Mouse (Mus musculus): ENCODE measurements around the gene Smdt1. TPM values are rescaled to one million over a fixed set of nuclear protein-coding genes. Genes with fewer than 3 reads are reported as not detected.
A peak's percentile ranks its signal among the peaks of the same experiment; 100 is the strongest.

The Smdt1 gene
- polyA plus RNA-seq, 1 experiment from 2014 or later: 233 TPM

DNA sequence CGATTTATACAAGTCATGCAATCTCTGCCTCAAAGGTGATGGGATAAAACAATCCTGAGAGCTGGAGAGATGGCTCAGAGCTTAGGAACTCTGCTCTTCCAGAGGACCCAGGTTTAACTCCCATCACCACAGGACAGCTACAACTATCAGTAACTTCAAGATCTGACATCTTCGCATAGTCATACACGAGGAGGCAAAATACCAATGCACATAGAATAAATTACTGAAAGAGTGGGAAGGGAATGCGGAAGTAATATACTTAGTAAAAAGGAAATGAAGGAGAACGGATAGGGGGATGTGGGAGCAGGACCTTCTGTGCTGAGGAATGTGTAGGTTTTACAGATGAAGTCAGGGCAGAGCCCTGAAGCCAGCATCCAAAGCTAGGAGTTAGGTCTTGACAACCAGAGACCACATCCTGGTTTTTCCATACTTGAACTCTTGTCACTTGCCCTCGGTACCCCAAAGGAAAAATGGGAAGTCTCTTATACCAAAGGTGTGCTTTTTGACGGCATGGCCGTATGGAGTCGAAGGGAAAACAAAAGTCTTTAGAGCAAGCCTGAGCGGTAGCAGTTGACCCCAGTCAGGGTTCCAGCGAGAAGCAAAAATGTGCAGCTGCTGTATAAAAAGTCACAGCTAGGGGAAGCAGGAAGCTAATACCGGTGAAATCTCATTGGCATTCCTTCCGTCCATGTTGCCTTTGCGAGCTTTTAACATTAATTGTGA lies 8.0 kb downstream of the Smdt1 start:
- Histone ChIP-seq H3K9me3 (ENCODE audit: control insufficient read depth, low read length) (no peaks in the 10 kb centered on the region), H3K9ac (ENCODE audit: low read length) (peak overlapping the region; percentile 17; the same call in 1 of the 2 replicates), H3K27me3 (ENCODE audit: control insufficient read depth, insufficient read depth, low read length) (no peaks in the 10 kb centered on the region), H3K4me3 (ENCODE audit: low read depth, low read length) (peak overlapping the region; percentile 58), H3K36me3 (ENCODE audit: control insufficient read depth, insufficient read depth, low read length) (peaks cover 14% of the 10 kb centered on the region; the same call in 1 of the 2 replicates), H3K4me1 (ENCODE audit: control insufficient read depth, insufficient read depth, low read length) (peaks cover 7% of the 10 kb centered on the region; the same call in 1 of the 2 replicates), H3K4me2 (ENCODE audit: low read depth, severe bottlenecking) (peak overlapping the region; percentile 78), H3K27ac (replicated peaks; ENCODE audit: low read depth, low read length) (no peak overlapping the region)
- ATAC-seq (ENCODE audit: insufficient number of reproducible peaks, low FRiP score, low TSS enrichment, low read depth) (no peak), DNase-seq (ENCODE audit: low spot score) (no peak)
- WGBS: 67% methylated on average over 14 of the region's 14 CpGs

DNA sequence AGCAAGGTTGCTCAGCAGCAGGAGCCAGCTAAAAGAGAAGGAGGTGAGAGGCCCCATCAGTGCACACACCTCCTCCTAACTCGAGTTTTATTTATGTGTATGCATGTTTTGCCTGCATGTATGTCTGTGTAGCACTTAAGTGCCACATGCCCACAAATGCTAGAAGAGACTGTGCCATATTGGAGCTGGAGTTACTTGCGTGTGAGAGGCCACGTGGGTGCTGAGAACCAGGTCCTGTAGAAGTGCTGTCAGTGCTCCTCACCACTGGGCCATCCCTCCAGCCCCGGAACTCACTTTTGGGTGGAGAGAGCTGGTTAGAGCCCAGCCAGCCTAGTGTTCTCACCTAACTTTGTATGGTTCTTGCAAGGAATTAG lies 8.5 kb downstream of the Smdt1 start:
- peaks cover 7% of the 10 kb centered on the region; the same call in 1 of the 2 replicates for H3K4me1 ChIP-seq (ENCODE audit: control insufficient read depth, insufficient read depth, low read length)
- H3K4me3 ChIP-seq (ENCODE audit: low read depth, low read length): no peak overlapping the region; the same call in 1 of the 2 replicates
- H3K9me3 ChIP-seq (ENCODE audit: control insufficient read depth, low read length): no peaks in the 10 kb centered on the region
- H3K27me3 ChIP-seq (ENCODE audit: control insufficient read depth, insufficient read depth, low read length): no peaks in the 10 kb centered on the region
- no peak overlapping the region for H3K27ac ChIP-seq (replicated peaks; ENCODE audit: low read depth, low read length)
- no peak for DNase-seq (ENCODE audit: low spot score)
- no peak overlapping the region for H3K9ac ChIP-seq (ENCODE audit: low read length)
- ATAC-seq (ENCODE audit: insufficient number of reproducible peaks, low FRiP score, low TSS enrichment, low read depth): no peak
- H3K4me2 ChIP-seq (ENCODE audit: low read depth, severe bottlenecking): peak overlapping the region; percentile 78; the same call in 1 of the 2 replicates
- H3K36me3 ChIP-seq (ENCODE audit: control insufficient read depth, insufficient read depth, low read length): peaks cover 14% of the 10 kb centered on the region; the same call in 1 of the 2 replicates
- WGBS: 80% methylated on average over 4 of the region's 4 CpGs

- Histone ChIP-seq H3K27ac (replicated peaks; ENCODE audit: low read depth, low read length) (no peak overlapping the region), H3K36me3 (ENCODE audit: control insufficient read depth, insufficient read depth, low read length) (peaks cover 14% of the 10 kb centered on the region; the same call in 1 of the 2 replicates), H3K4me2 (ENCODE audit: low read depth, severe bottlenecking) (no peak overlapping the region), H3K9ac (ENCODE audit: low read length) (no peak overlapping the region), H3K4me1 (ENCODE audit: control insufficient read depth, insufficient read depth, low read length) (peaks cover 7% of the 10 kb centered on the region; the same call in 1 of the 2 replicates), H3K4me3 (ENCODE audit: low read depth, low read length) (no peak overlapping the region), H3K27me3 (ENCODE audit: control insufficient read depth, insufficient read depth, low read length) (no peaks in the 10 kb centered on the region), H3K9me3 (ENCODE audit: control insufficient read depth, low read length) (no peaks in the 10 kb centered on the region)
- ATAC-seq (ENCODE audit: insufficient number of reproducible peaks, low FRiP score, low TSS enrichment, low read depth) (no peak), DNase-seq (ENCODE audit: low spot score) (no peak)
- WGBS: 92% methylated on average over 12 of the region's 12 CpGs
Measured at GRCm38 (mm10) chr15:82347852-82348251, 9.1 kb downstream of the Smdt1 start.

GRCm38 (mm10) chr15:82348258-82348998 lies 9.7 kb downstream of the Smdt1 start:
- ATAC-seq (ENCODE audit: insufficient number of reproducible peaks, low FRiP score, low TSS enrichment, low read depth) (no peak), DNase-seq (ENCODE audit: low spot score) (no peak)
- Histone ChIP-seq H3K9me3 (ENCODE audit: control insufficient read depth, low read length) (no peaks in the 10 kb centered on the region), H3K36me3 (ENCODE audit: control insufficient read depth, insufficient read depth, low read length) (peaks cover 14% of the 10 kb centered on the region; the same call in 1 of the 2 replicates), H3K9ac (ENCODE audit: low read length) (no peak overlapping the region), H3K4me2 (ENCODE audit: low read depth, severe bottlenecking) (no peak overlapping the region), H3K4me3 (ENCODE audit: low read depth, low read length) (no peak overlapping the region), H3K4me1 (ENCODE audit: control insufficient read depth, insufficient read depth, low read length) (peaks cover 7% of the 10 kb centered on the region; the same call in 1 of the 2 replicates), H3K27ac (replicated peaks; ENCODE audit: low read depth, low read length) (no peak overlapping the region), H3K27me3 (ENCODE audit: control insufficient read depth, insufficient read depth, low read length) (no peaks in the 10 kb centered on the region)
- 90% methylated on average over 8 of the region's 8 CpGs for WGBS

DNA sequence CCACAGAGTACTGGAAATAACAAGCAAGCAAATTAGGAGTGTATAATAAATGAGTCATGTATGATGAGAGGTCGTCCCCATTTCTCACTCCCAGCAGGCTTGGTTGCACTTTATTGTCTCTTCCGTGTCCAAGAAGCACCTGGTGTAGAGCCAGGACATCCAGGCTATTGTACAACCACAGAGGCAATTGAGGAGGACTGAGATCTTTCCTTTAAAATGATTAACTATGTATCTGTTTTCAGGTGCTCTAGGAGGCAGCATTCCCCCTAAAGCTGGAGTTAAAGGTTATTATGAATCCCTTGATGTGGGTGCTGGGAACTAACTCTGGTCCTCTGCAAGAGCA lies 10.2 kb downstream of the Smdt1 start:
- H3K9ac ChIP-seq (ENCODE audit: low read length): no peak overlapping the region
- ATAC-seq (ENCODE audit: insufficient number of reproducible peaks, low FRiP score, low TSS enrichment, low read depth): no peak
- DNase-seq (ENCODE audit: low spot score): no peak
- no peaks in the 10 kb centered on the region for H3K9me3 ChIP-seq (ENCODE audit: control insufficient read depth, low read length)
- H3K4me1 ChIP-seq (ENCODE audit: control insufficient read depth, insufficient read depth, low read length): peaks cover 7% of the 10 kb centered on the region; the same call in 1 of the 2 replicates
- H3K36me3 ChIP-seq (ENCODE audit: control insufficient read depth, insufficient read depth, low read length): peaks cover 14% of the 10 kb centered on the region; the same call in 1 of the 2 replicates
- no peak overlapping the region for H3K4me3 ChIP-seq (ENCODE audit: low read depth, low read length)
- no peak overlapping the region for H3K27ac ChIP-seq (replicated peaks; ENCODE audit: low read depth, low read length)
- WGBS: 90% methylated on average over 2 of the region's 2 CpGs
- H3K4me2 ChIP-seq (ENCODE audit: low read depth, severe bottlenecking): no peak overlapping the region
- H3K27me3 ChIP-seq (ENCODE audit: control insufficient read depth, insufficient read depth, low read length): no peaks in the 10 kb centered on the region

DNA sequence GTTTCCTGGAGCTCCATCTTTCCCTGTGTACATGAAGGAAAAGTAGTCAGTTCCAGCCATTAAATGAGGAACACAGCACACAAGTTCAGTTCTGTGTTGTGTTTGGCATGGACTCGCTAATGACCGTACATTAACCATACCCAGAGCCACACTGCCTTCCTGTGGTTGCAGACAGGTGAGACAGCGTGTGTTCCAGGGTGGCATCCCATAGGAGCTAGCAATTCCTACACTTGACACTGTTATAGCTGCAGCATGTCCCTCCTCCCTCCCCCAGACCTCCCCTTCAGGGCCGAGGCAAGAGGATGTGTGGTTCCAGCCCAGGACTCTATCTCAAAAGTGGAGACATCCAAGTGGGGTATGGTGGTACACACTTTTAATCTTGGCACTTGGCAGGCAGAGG lies 11.6 kb downstream of the Smdt1 start:
- H3K4me1 ChIP-seq (ENCODE audit: control insufficient read depth, insufficient read depth, low read length): peaks cover 7% of the 10 kb centered on the region; the same call in 1 of the 2 replicates
- no peaks in the 10 kb centered on the region for H3K9me3 ChIP-seq (ENCODE audit: control insufficient read depth, low read length)
- no peak for DNase-seq (ENCODE audit: low spot score)
- H3K4me3 ChIP-seq (ENCODE audit: low read depth, low read length): no peak overlapping the region
- no peak for ATAC-seq (ENCODE audit: insufficient number of reproducible peaks, low FRiP score, low TSS enrichment, low read depth)
- no peak overlapping the region for H3K27ac ChIP-seq (replicated peaks; ENCODE audit: low read depth, low read length)
- H3K36me3 ChIP-seq (ENCODE audit: control insufficient read depth, insufficient read depth, low read length): peaks cover 14% of the 10 kb centered on the region; the same call in 1 of the 2 replicates
- WGBS: 92% methylated on average over 4 of the region's 4 CpGs
- no peaks in the 10 kb centered on the region for H3K27me3 ChIP-seq (ENCODE audit: control insufficient read depth, insufficient read depth, low read length)
- H3K9ac ChIP-seq (ENCODE audit: low read length): no peak overlapping the region
- H3K4me2 ChIP-seq (ENCODE audit: low read depth, severe bottlenecking): no peak overlapping the region

DNA sequence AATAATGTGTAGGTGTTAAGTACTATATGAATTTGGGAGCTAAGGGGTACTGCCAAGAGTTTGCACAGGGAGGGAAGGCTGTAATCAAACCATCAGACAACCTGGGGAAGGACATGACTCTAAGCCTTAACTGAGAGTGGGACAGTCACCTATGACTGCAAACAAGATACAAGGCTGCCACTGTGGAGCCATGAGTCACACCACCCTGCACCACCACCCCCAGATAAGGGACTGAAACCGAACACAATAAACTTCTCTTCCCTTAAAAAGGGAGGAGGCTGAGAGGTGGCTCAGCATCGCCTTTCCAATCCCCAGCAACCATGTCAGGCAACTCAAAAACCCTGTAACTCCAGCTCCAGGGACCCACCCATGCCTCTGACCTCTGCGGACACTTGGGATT lies 12.7 kb downstream of the Smdt1 start:
- WGBS: 98% methylated on average over 3 of the region's 3 CpGs
- H3K9me3 ChIP-seq (ENCODE audit: control insufficient read depth, low read length): no peaks in the 10 kb centered on the region
- no peak overlapping the region for H3K4me2 ChIP-seq (ENCODE audit: low read depth, severe bottlenecking)
- H3K27ac ChIP-seq (replicated peaks; ENCODE audit: low read depth, low read length): no peak overlapping the region
- peaks cover 14% of the 10 kb centered on the region; the same call in 1 of the 2 replicates for H3K36me3 ChIP-seq (ENCODE audit: control insufficient read depth, insufficient read depth, low read length)
- H3K4me1 ChIP-seq (ENCODE audit: control insufficient read depth, insufficient read depth, low read length): peaks cover 7% of the 10 kb centered on the region; the same call in 1 of the 2 replicates
- ATAC-seq (ENCODE audit: insufficient number of reproducible peaks, low FRiP score, low TSS enrichment, low read depth): no peak
- no peak overlapping the region for H3K4me3 ChIP-seq (ENCODE audit: low read depth, low read length)
- no peaks in the 10 kb centered on the region for H3K27me3 ChIP-seq (ENCODE audit: control insufficient read depth, insufficient read depth, low read length)
- no peak for DNase-seq (ENCODE audit: low spot score)
- H3K9ac ChIP-seq (ENCODE audit: low read length): no peak overlapping the region

- Histone ChIP-seq H3K9me3 (ENCODE audit: control insufficient read depth, low read length) (no peaks in the 10 kb centered on the region), H3K27ac (replicated peaks; ENCODE audit: low read depth, low read length) (no peak overlapping the region), H3K4me1 (ENCODE audit: control insufficient read depth, insufficient read depth, low read length) (no peaks in the 10 kb centered on the region), H3K27me3 (ENCODE audit: control insufficient read depth, insufficient read depth, low read length) (no peaks in the 10 kb centered on the region), H3K4me3 (ENCODE audit: low read depth, low read length) (peak overlapping the region; percentile 70), H3K9ac (ENCODE audit: low read length) (peak overlapping the region; percentile 86), H3K4me2 (ENCODE audit: low read depth, severe bottlenecking) (peak overlapping the region; percentile 67), H3K36me3 (ENCODE audit: control insufficient read depth, insufficient read depth, low read length) (peaks cover 12% of the 10 kb centered on the region; the same call in 1 of the 2 replicates)
- ATAC-seq (ENCODE audit: insufficient number of reproducible peaks, low FRiP score, low TSS enrichment, low read depth): no peak
- no peak for DNase-seq (ENCODE audit: low spot score)
- WGBS: 36% methylated on average over 14 of the region's 14 CpGs
Measured at GRCm38 (mm10) chr15:82353078-82353744, 14.5 kb downstream of the Smdt1 start.

Measured in limb, embryonic 11.5 days (tissue).